Mouse (Mus musculus) CD4-positive helper T cell, adult 2 months (primary cell): Measurements from ENCODE around the gene Medag.
A peak's percentile ranks its signal among the peaks of the same experiment; 100 is the strongest.

ENCODE experiments used
- DNase-seq: peaks from one replicate; pipeline ENCODE4 v3.0.0-alpha.2; 2012; ENCODE audit warnings: low read depth, missing footprints, low spot score

Medag gene

GRCm38 (mm10) chr5:149382601-149383000 lies 28.9 kb upstream of the Medag start:
- DNase-seq, result no peak

GRCm38 (mm10) chr5:149385228-149385961 lies 26.2 kb upstream of the Medag start:
- DNase-seq, result no peak

- no peak for DNase-seq
These were observed 25.2 kb upstream of the Medag start for GRCm38 (mm10) chr5:149386294-149386850.

- no peak for DNase-seq
These were observed 22.6 kb upstream of the Medag start for GRCm38 (mm10) chr5:149388947-149389346.

- no peak for DNase-seq
These were observed 21.9 kb upstream of the Medag start for GRCm38 (mm10) chr5:149389548-149390211.

- DNase-seq, result peak; percentile 73
These were observed 19.8 kb upstream of the Medag start for GRCm38 (mm10) chr5:149391574-149392375.

GRCm38 (mm10) chr5:149392420-149392988 lies 19.0 kb upstream of the Medag start:
- DNase-seq, result no peak

GRCm38 (mm10) chr5:149401446-149401975 lies 10.0 kb upstream of the Medag start:
- no peak for DNase-seq

- no peak for DNase-seq
These were observed 9.5 kb upstream of the Medag start for GRCm38 (mm10) chr5:149402029-149402428.

- DNase-seq, result no peak
These were observed 8.2 kb upstream of the Medag start for GRCm38 (mm10) chr5:149403386-149403785.

- DNase-seq, result no peak
These were observed 6.8 kb upstream of the Medag start for GRCm38 (mm10) chr5:149404710-149405109.

GRCm38 (mm10) chr5:149406791-149407276 lies 4.7 kb upstream of the Medag start:
- no peak for DNase-seq

- no peak for DNase-seq
These were observed 2.0 kb upstream of the Medag start for GRCm38 (mm10) chr5:149409502-149409901.

GRCm38 (mm10) chr5:149412194-149412575 lies 636 bp downstream of the Medag start:
- DNase-seq, result no peak

- no peak for DNase-seq
These were observed 1.1 kb downstream of the Medag start for GRCm38 (mm10) chr5:149412671-149413070.

- no peak for DNase-seq
These were observed 3.0 kb downstream of the Medag start for GRCm38 (mm10) chr5:149414369-149415167.

- DNase-seq, result peak; percentile 13
These were observed 5.8 kb downstream of the Medag start for GRCm38 (mm10) chr5:149417381-149417780.

GRCm38 (mm10) chr5:149426525-149426924 lies 15.0 kb downstream of the Medag start:
- no peak for DNase-seq

- DNase-seq, result peak; percentile 51
These were observed 15.9 kb downstream of the Medag start for GRCm38 (mm10) chr5:149427277-149428060.

GRCm38 (mm10) chr5:149428347-149428746 lies 16.8 kb downstream of the Medag start:
- DNase-seq, result peak; percentile 57
